Mouse (Mus musculus): Measurements from ENCODE around the gene Sez6l. TPM values are rescaled to one million over a fixed set of nuclear protein-coding genes. Genes with fewer than 3 reads are reported as not detected.

Gene Sez6l
- polyA plus RNA-seq, 1 experiment from 2014 or later = 0.76 TPM

GRCm38 (mm10) chr5:112546771-112547170 lies 30.2 kb downstream of the Sez6l start:
- 24% methylated on average over 6 of the region's 6 CpGs for WGBS
- no peak for ATAC-seq (ENCODE audit: low FRiP score, low TSS enrichment)

GRCm38 (mm10) chr5:112538295-112538694 lies 38.7 kb downstream of the Sez6l start:
- no peaks in the 10 kb centered on the region for H3K9me3 ChIP-seq (ENCODE audit: low read length)
- H3K27me3 ChIP-seq (ENCODE audit: insufficient read depth, low read length) = peaks cover 5% of the 10 kb centered on the region; the same call in 1 of the 2 replicates
- H3K36me3 ChIP-seq (ENCODE audit: insufficient read depth, low read length) = no peaks in the 10 kb centered on the region
- no peak overlapping the region for H3K27ac ChIP-seq (ENCODE audit: low read length)
- no peak overlapping the region for H3K9ac ChIP-seq (replicated peaks; ENCODE audit: low read length)
- no peak overlapping the region for H3K4me2 ChIP-seq (replicated peaks; ENCODE audit: low read depth, low read length)
- no peak for ATAC-seq (ENCODE audit: low FRiP score, low TSS enrichment)
- no peaks in the 10 kb centered on the region for H3K4me1 ChIP-seq (ENCODE audit: insufficient read depth, low read length)
- WGBS = 31% methylated on average over 3 of the region's 3 CpGs
- H3K4me3 ChIP-seq (ENCODE audit: low read length) = no peak overlapping the region

More at GRCm38 (mm10) chr5:112546771-112547170, 30.2 kb downstream of the Sez6l start:
- H3K36me3 ChIP-seq (ENCODE audit: insufficient read depth, low read length) = no peaks in the 10 kb centered on the region
- H3K9me3 ChIP-seq (ENCODE audit: low read length) = no peaks in the 10 kb centered on the region
- H3K4me1 ChIP-seq (ENCODE audit: insufficient read depth, low read length) = peaks cover 16% of the 10 kb centered on the region; the same call in 1 of the 2 replicates
- H3K27ac ChIP-seq (ENCODE audit: low read length) = no peak overlapping the region
- H3K4me3 ChIP-seq (ENCODE audit: low read length) = no peak overlapping the region
- 0 out of 2 replicates have a peak, but pooled peaks cover 5% of the 10 kb centered on the region for H3K27me3 ChIP-seq (ENCODE audit: insufficient read depth, low read length)
- no peak overlapping the region for H3K4me2 ChIP-seq (replicated peaks; ENCODE audit: low read depth, low read length)
- no peak overlapping the region for H3K9ac ChIP-seq (replicated peaks; ENCODE audit: low read length)

- Histone ChIP-seq H3K4me2 (replicated peaks; ENCODE audit: low read depth, low read length) (no peak overlapping the region), H3K27me3 (ENCODE audit: insufficient read depth, low read length) (peaks cover 2% of the 10 kb centered on the region; the same call in 1 of the 2 replicates), H3K4me1 (ENCODE audit: insufficient read depth, low read length) (no peaks in the 10 kb centered on the region), H3K27ac (ENCODE audit: low read length) (no peak overlapping the region), H3K4me3 (ENCODE audit: low read length) (no peak overlapping the region), H3K9me3 (ENCODE audit: low read length) (peaks cover 4% of the 10 kb centered on the region; the same call in 1 of the 2 replicates), H3K9ac (replicated peaks; ENCODE audit: low read length) (no peak overlapping the region), H3K36me3 (ENCODE audit: insufficient read depth, low read length) (no peaks in the 10 kb centered on the region)
- no peak for ATAC-seq (ENCODE audit: low FRiP score, low TSS enrichment)
- WGBS = 72% methylated on average over 12 of the region's 12 CpGs
These were observed 41.1 kb downstream of the Sez6l start for GRCm38 (mm10) chr5:112535868-112536267.

GRCm38 (mm10) chr5:112534146-112534545 lies 42.8 kb downstream of the Sez6l start:
- Histone ChIP-seq H3K4me3 (ENCODE audit: low read length) (no peak overlapping the region), H3K27me3 (ENCODE audit: insufficient read depth, low read length) (no peaks in the 10 kb centered on the region), H3K27ac (ENCODE audit: low read length) (no peak overlapping the region), H3K36me3 (ENCODE audit: insufficient read depth, low read length) (no peaks in the 10 kb centered on the region), H3K9me3 (ENCODE audit: low read length) (peaks cover 4% of the 10 kb centered on the region; the same call in 1 of the 2 replicates), H3K4me1 (ENCODE audit: insufficient read depth, low read length) (no peaks in the 10 kb centered on the region), H3K9ac (replicated peaks; ENCODE audit: low read length) (no peak overlapping the region), H3K4me2 (replicated peaks; ENCODE audit: low read depth, low read length) (no peak overlapping the region)
- 50% methylated on average over 11 of the region's 11 CpGs for WGBS
- no peak for ATAC-seq (ENCODE audit: low FRiP score, low TSS enrichment)

GRCm38 (mm10) chr5:112533312-112534075 lies 43.5 kb downstream of the Sez6l start:
- 52% methylated on average over 16 of the region's 16 CpGs for WGBS
- no peak overlapping the region for H3K4me3 ChIP-seq (ENCODE audit: low read length)
- H3K9ac ChIP-seq (replicated peaks; ENCODE audit: low read length) = no peak overlapping the region
- H3K4me1 ChIP-seq (ENCODE audit: insufficient read depth, low read length) = no peaks in the 10 kb centered on the region
- no peak overlapping the region for H3K27ac ChIP-seq (ENCODE audit: low read length)
- no peaks in the 10 kb centered on the region for H3K27me3 ChIP-seq (ENCODE audit: insufficient read depth, low read length)
- H3K4me2 ChIP-seq (replicated peaks; ENCODE audit: low read depth, low read length) = no peak overlapping the region
- peaks cover 4% of the 10 kb centered on the region; the same call in 1 of the 2 replicates for H3K9me3 ChIP-seq (ENCODE audit: low read length)
- H3K36me3 ChIP-seq (ENCODE audit: insufficient read depth, low read length) = no peaks in the 10 kb centered on the region
- ATAC-seq (ENCODE audit: low FRiP score, low TSS enrichment) = no peak

- no peaks in the 10 kb centered on the region for H3K27me3 ChIP-seq (ENCODE audit: insufficient read depth, low read length)
- H3K4me2 ChIP-seq (replicated peaks; ENCODE audit: low read depth, low read length) = no peak overlapping the region
- no peak overlapping the region for H3K27ac ChIP-seq (ENCODE audit: low read length)
- H3K9ac ChIP-seq (replicated peaks; ENCODE audit: low read length) = no peak overlapping the region
- no peaks in the 10 kb centered on the region for H3K36me3 ChIP-seq (ENCODE audit: insufficient read depth, low read length)
- no peaks in the 10 kb centered on the region for H3K4me1 ChIP-seq (ENCODE audit: insufficient read depth, low read length)
- no peak overlapping the region for H3K4me3 ChIP-seq (ENCODE audit: low read length)
- no peak for ATAC-seq (ENCODE audit: low FRiP score, low TSS enrichment)
- WGBS = 72% methylated on average over 5 of the region's 5 CpGs
- peaks cover 4% of the 10 kb centered on the region; the same call in 1 of the 2 replicates for H3K9me3 ChIP-seq (ENCODE audit: low read length)
These were observed 44.1 kb downstream of the Sez6l start for GRCm38 (mm10) chr5:112532894-112533293.

- no peak overlapping the region for H3K9ac ChIP-seq (replicated peaks; ENCODE audit: low read length)
- H3K9me3 ChIP-seq (ENCODE audit: low read length) = peaks cover 4% of the 10 kb centered on the region; the same call in 1 of the 2 replicates
- no peak for ATAC-seq (ENCODE audit: low FRiP score, low TSS enrichment)
- no peaks in the 10 kb centered on the region for H3K27me3 ChIP-seq (ENCODE audit: insufficient read depth, low read length)
- H3K36me3 ChIP-seq (ENCODE audit: insufficient read depth, low read length) = no peaks in the 10 kb centered on the region
- no peak overlapping the region for H3K4me3 ChIP-seq (ENCODE audit: low read length)
- no peak overlapping the region for H3K27ac ChIP-seq (ENCODE audit: low read length)
- H3K4me1 ChIP-seq (ENCODE audit: insufficient read depth, low read length) = no peaks in the 10 kb centered on the region
- no peak overlapping the region for H3K4me2 ChIP-seq (replicated peaks; ENCODE audit: low read depth, low read length)
- WGBS = 71% methylated on average over 8 of the region's 8 CpGs
These were observed 44.8 kb downstream of the Sez6l start for GRCm38 (mm10) chr5:112532210-112532609.

- no peak overlapping the region for H3K4me3 ChIP-seq (ENCODE audit: low read length)
- H3K9ac ChIP-seq (replicated peaks; ENCODE audit: low read length) = no peak overlapping the region
- H3K27me3 ChIP-seq (ENCODE audit: insufficient read depth, low read length) = no peaks in the 10 kb centered on the region
- H3K27ac ChIP-seq (ENCODE audit: low read length) = no peak overlapping the region
- peaks cover 4% of the 10 kb centered on the region; the same call in 1 of the 2 replicates for H3K9me3 ChIP-seq (ENCODE audit: low read length)
- H3K4me1 ChIP-seq (ENCODE audit: insufficient read depth, low read length) = no peaks in the 10 kb centered on the region
- H3K36me3 ChIP-seq (ENCODE audit: insufficient read depth, low read length) = no peaks in the 10 kb centered on the region
- WGBS = 80% methylated on average over 8 of the region's 8 CpGs
- ATAC-seq (ENCODE audit: low FRiP score, low TSS enrichment) = no peak
- no peak overlapping the region for H3K4me2 ChIP-seq (replicated peaks; ENCODE audit: low read depth, low read length)
These were observed 45.9 kb downstream of the Sez6l start for GRCm38 (mm10) chr5:112531111-112531510.

- Histone ChIP-seq H3K27ac (ENCODE audit: low read length) (no peak overlapping the region), H3K9ac (replicated peaks; ENCODE audit: low read length) (no peak overlapping the region), H3K4me2 (replicated peaks; ENCODE audit: low read depth, low read length) (no peak overlapping the region), H3K4me3 (ENCODE audit: low read length) (no peak overlapping the region), H3K27me3 (ENCODE audit: insufficient read depth, low read length) (no peaks in the 10 kb centered on the region), H3K4me1 (ENCODE audit: insufficient read depth, low read length) (peaks cover 9% of the 10 kb centered on the region; the same call in 1 of the 2 replicates), H3K36me3 (ENCODE audit: insufficient read depth, low read length) (no peaks in the 10 kb centered on the region), H3K9me3 (ENCODE audit: low read length) (no peaks in the 10 kb centered on the region)
- ATAC-seq (ENCODE audit: low FRiP score, low TSS enrichment) = no peak
- 80% methylated on average over 19 of the region's 19 CpGs for WGBS
These were observed 50.0 kb downstream of the Sez6l start for GRCm38 (mm10) chr5:112526936-112527335.

- H3K27ac ChIP-seq (ENCODE audit: low read length) = no peak overlapping the region
- H3K27me3 ChIP-seq (ENCODE audit: insufficient read depth, low read length) = no peaks in the 10 kb centered on the region
- H3K9ac ChIP-seq (replicated peaks; ENCODE audit: low read length) = no peak overlapping the region
- no peaks in the 10 kb centered on the region for H3K36me3 ChIP-seq (ENCODE audit: insufficient read depth, low read length)
- WGBS = 70% methylated on average over 7 of the region's 7 CpGs
- no peak overlapping the region for H3K4me2 ChIP-seq (replicated peaks; ENCODE audit: low read depth, low read length)
- peaks cover 14% of the 10 kb centered on the region; the same call in 1 of the 2 replicates for H3K4me1 ChIP-seq (ENCODE audit: insufficient read depth, low read length)
- no peaks in the 10 kb centered on the region for H3K9me3 ChIP-seq (ENCODE audit: low read length)
- no peak overlapping the region for H3K4me3 ChIP-seq (ENCODE audit: low read length)
- 0 out of 2 replicates have a peak, but pooled peaks have one; percentile 32 for ATAC-seq (ENCODE audit: low FRiP score, low TSS enrichment)
These were observed 50.5 kb downstream of the Sez6l start for GRCm38 (mm10) chr5:112526435-112526834.
